Mouse (Mus musculus): ENCODE data around the gene D630023F18Rik.

DNA sequence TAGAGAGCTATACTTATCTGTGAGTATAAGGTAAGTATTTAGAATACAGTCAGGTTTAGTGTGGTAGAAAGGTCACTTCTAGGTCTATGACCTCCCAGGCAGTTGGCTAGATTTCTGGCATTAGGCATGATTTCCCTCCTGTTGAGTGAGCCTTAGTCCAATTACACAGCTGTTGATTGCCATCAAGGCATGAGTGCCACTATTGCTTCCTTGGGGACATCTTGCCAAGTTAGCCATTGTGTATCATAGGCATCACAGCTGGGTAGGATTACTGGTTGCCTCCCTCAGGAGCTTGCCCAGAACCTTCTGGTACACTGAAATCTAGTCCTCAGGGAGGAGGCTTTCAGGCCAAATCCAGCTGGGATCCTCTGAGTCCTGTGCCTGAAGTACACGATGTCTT, 9.8 kb upstream of the D630023F18Rik start:
- TF ChIP-seq CTCF (IDR thresholded peaks at IDR 0.05), result no peak
- TF ChIP-seq EP300 (IDR thresholded peaks at IDR 0.05), result no peak
